Mouse (Mus musculus): ENCODE data around the gene Aagab. TPM values are rescaled to one million over a fixed set of nuclear protein-coding genes. Genes with fewer than 3 reads are reported as not detected.

Aagab gene
- total RNA-seq, 2 experiments from 2014 or later = 51.2 to 51.3 TPM

DNA sequence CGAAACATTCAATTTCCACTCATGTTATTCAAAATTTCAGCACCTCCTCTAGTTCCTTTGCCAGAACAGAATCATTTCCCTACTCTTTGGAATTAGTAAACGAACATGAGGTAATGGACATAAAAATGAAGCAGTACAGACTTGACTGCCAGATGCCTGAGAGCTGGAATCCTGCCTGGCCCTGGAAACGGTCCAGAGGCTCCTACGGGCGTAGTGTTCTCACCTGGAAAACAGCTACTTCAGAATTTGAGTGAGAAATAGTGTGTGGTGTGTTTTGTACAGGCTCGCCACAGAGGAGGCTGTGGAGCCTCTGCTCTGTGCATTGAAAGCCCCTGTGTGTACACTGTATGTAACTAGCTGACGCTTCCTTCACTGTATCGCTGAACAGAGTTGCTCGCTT lies 5.8 kb upstream of the Aagab start:
- intact Hi-C loops (cut with DNase I) = no loop called here
- DNase-seq (ENCODE audit: low spot score in 2 of 2) = no peak

DNA sequence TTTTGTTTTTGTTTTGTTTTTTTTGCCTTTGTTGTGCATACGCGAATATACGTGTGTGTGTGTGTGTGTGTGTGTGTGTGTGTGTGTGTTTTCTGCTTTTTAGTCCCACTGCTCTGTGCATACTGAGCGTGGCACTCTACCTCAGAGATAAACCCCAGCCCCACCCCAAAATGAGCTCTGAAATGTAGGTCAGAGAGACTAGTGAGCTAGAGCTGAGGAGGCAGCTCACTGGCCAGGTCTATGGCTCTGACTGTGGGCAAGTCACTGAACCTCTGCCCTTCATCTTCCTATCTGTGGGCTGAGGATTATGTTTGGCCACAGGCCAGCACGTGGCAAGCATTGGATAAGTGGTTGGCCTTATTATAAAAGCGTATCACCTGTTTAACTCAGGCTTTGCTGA lies 1.4 kb downstream of the Aagab start:
- DNase-seq (ENCODE audit: low spot score in 2 of 2) = no peak

GRCm38 (mm10) chr9:63606594-63606993 lies 4.1 kb downstream of the Aagab start:
- DNase-seq (ENCODE audit: low spot score in 2 of 2) = no peak
- intact Hi-C loops (cut with DNase I) = no loop called here

More for the DNA sequence above, 1.4 kb downstream of the Aagab start:
- intact Hi-C loops (cut with DNase I) = loop anchor here (2.0 kb wide), 1 partner anchor 467 kb away; no protein-coding TSS in a partner anchor

DNA sequence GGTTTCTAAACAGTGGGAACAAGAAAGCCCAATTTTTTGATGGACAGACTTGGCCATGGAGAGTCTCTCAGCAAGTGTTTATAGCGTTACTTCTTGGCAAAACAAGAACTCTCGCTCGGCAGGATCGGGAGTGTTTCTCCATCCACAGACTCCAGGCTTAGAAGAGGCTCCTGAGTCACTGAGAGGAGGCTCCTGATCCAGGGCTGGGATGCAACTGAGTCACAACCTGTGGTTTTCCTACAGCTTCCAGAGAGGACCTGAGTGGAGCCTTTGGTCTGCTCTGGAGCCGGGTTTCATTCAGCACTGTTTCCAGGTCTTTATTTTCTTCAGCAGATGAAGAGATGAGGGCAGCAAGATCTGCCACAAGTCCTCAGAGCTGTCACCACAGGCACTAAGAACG lies 5.5 kb downstream of the Aagab start:
- no peak for DNase-seq (ENCODE audit: low spot score in 2 of 2)
- intact Hi-C loops (cut with DNase I) = no loop called here

DNA sequence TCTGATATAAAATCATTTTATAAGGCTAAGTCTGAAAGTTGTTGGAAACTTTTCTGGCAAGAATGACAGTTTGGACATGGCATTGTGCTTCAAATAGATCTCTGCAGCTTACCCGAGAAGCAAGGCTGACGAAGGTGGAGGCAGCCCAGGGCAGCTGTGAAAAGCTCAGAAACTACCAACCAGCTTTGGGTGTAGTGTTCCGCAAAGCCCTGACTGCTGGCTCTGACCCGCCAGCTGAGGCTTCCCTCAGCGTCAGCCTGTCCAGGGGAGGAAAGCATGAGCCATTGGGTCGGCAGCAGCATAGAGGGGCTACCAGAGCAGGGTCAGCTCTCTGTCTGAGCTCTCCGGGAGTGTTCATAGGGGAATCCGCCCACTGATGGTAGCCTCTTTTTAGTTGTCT lies 6.8 kb downstream of the Aagab start:
- no peak for DNase-seq (ENCODE audit: low spot score in 2 of 2)
- intact Hi-C loops (cut with DNase I) = no loop called here

DNA sequence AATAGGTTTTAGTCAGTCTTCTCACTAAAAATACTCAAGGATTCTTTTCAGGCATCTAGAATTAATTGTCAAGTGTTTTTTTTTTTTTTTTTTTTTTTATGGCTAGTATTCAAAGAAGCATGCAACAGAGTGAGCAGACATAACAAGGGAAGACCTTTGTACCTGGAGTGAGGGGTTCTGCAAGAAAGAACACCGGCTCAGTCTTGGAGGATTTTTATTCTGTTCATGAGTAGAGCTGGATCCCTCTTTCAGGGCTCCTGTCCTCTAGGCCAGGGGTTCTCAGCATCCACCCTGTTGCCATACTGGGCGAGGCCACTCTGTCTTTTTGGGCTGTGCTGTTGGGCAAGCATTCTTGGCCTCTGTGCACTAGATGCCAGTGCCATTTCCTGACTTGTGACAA lies 7.3 kb downstream of the Aagab start:
- no peak for DNase-seq (ENCODE audit: low spot score in 2 of 2)
- intact Hi-C loops (cut with DNase I) = no loop called here

DNA sequence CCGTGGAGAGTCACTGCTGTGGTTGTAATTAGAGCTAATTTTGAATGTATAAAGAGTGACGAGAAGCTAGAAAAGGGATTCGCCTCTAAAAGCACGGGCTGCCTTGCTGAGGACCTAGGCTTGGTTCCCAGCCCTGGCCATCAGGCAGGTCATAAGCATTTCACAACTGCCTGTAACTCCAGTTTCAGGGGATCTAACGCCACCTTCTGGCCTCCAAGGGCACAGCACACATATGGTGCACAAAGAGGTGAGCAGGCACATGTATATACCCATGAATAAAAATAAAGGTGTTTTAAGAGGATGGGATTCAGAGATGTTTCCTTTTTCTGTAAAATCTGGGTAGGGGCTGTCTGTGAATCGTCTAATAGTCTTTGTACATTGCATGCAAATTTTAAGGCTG lies 7.8 kb downstream of the Aagab start:
- no peak for DNase-seq (ENCODE audit: low spot score in 2 of 2)
- intact Hi-C loops (cut with DNase I) = no loop called here

DNA sequence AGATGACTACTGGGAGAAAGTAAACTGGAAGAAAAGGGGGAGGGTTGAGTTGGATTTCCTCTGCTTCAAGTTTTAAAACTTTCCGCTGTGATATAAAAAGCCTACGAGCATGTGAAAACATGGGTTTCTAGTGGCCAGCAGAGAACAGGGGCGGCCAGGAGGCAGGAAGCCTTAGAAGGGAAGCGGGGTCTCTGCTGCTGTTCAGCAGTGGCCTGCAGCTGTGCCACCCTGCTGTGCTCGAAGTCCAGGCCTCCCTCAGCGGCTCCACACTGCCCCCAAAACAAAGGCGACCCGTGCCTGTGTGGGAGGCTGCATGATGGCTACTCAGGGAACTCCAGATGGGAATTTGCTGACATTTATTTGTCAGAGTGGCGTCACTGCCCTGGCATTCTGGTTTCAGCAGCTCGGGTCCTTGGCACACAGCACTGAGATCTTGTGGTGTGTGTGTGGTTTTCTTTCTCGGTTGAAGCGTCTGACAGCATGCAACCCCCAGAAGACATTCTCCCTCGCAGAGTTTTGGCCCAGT lies 8.4 kb downstream of the Aagab start:
- peak in 1 of 2 experiments; percentile 57 for DNase-seq (ENCODE audit: low spot score in 2 of 2)

GRCm38 (mm10) chr9:63611967-63612366 lies 9.5 kb downstream of the Aagab start:
- intact Hi-C loops (cut with DNase I) = no loop called here
- no peak for DNase-seq (ENCODE audit: low spot score in 2 of 2)

More for the DNA sequence above, 8.4 kb downstream of the Aagab start:
- intact Hi-C loops (cut with DNase I) = no loop called here

GRCm38 (mm10) chr9:63612565-63613515 lies 10.4 kb downstream of the Aagab start:
- intact Hi-C loops (cut with DNase I) = no loop called here
- no peak for DNase-seq (ENCODE audit: low spot score in 2 of 2)

GRCm38 (mm10) chr9:63613569-63613968 lies 11.1 kb downstream of the Aagab start:
- intact Hi-C loops (cut with DNase I) = no loop called here
- no peak for DNase-seq (ENCODE audit: low spot score in 2 of 2)

DNA sequence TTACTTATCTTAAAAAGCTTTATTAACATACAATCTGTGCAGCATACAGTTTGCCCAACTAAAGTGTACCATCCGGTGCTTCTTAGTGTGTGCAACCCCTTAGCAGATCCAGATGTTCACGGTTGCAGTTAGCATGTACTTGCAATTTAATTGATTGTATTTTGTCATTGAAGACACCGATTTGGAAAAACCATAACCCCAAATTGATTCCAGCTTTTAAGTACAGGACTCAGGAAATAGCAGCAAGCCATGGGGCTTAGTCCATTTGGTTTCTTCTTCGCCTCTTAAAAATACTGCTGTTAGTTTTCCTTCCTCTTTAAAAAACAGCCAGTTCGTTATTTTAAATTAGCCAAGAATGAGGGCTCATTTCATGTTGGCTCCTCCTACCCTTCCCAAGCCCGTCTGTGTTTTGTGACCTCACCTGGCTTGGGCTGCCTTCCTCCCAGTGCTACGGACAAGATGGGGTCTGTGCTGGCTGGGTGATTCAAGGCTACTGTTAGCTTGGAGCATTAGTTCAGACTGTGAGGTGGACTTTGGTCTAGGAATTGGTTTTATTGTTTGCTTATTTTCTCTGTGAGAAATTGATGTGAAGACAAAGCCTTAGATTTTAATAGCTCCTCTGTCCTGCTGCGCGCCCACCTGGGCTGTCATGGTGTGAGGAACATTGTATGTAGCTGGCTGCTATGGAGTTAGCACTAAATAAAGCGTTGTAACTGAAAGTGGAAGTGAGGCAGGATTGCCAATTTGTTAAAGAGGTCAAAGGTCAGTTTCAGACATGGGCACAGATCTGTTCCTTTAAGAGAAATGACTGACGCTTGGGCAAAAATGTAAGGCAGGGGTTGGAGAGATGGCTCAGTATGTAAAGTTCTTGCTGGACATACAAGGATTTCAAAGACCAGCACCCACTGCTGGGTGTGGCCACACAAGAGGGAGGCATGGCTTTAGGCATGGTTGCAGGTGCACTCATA lies 11.8 kb downstream of the Aagab start:
- no peak for DNase-seq (ENCODE audit: low spot score in 2 of 2)
- intact Hi-C loops (cut with DNase I) = no loop called here

- DNase-seq (ENCODE audit: low spot score in 2 of 2) = no peak
- intact Hi-C loops (cut with DNase I) = no loop called here
Observed at GRCm38 (mm10) chr9:63617967-63618366, 15.5 kb downstream of the Aagab start.

DNA sequence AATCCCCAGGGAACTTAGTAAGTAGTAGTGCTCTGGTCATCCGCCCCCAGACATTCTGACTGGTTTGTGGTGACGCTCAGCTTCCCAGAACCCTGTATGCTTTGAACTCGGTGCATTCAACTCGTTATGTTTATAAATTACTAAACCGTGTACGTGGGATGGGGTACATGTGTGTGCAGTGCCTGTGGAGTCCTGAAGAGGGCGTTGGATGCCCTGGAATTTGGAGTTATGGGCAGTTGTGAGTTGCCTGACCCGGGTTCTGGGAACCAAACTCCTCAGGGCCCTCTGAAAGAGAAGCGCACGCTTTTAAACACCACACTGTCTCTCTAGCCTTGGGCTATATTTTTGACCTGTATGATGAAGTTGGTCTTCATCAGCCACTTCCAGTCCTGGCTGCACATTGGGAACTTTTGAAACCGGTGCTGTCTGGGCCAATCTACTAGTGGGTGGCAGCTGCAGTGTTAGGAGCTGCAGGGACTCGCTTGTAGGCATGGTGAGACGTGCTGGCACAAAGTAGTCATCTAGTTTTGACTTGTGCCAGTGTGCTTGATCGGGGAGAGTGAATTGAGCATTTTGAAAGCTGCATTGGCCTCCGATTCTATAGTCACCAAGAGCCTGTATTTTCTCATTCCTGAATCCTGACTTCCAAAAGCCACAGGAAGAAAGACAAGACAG lies 21.6 kb downstream of the Aagab start:
- intact Hi-C loops (cut with DNase I) = no loop called here
- DNase-seq (ENCODE audit: low spot score in 2 of 2) = peak in 1 of 2 experiments; percentile 49

DNA sequence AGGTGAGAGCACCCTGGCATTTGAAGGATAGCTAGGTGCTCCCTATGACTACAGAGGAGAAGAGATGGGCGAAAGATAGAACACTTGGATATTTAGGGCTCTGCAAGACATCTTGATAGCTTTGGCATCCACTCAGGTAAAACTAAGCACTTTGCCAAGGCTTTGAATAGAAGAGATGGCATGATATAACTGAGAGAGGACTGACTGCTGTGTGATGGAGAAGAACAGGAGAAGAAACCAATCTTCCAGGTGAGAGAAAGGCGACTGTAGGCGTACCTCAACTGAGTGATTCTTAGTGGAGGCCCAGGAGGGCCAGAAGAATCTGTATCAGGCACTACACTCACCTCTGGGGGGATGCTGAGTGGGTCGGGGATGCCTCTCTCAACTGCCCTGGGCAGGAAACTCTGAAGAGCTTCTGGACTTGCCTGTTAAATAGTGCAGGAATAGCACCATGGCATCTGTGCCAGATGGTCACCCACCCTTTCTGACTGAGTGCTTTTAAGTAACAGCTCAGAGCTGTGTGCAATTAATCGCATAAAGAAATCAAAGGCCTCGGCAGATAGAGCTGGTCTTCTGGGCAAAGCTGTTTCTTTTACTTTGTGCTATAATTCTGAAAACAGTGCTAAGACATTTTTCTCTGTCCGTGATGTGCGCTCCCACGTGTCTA lies 22.8 kb downstream of the Aagab start:
- DNase-seq (ENCODE audit: low spot score in 2 of 2) = peak in 1 of 2 experiments; percentile 58
- intact Hi-C loops (cut with DNase I) = no loop called here

DNA sequence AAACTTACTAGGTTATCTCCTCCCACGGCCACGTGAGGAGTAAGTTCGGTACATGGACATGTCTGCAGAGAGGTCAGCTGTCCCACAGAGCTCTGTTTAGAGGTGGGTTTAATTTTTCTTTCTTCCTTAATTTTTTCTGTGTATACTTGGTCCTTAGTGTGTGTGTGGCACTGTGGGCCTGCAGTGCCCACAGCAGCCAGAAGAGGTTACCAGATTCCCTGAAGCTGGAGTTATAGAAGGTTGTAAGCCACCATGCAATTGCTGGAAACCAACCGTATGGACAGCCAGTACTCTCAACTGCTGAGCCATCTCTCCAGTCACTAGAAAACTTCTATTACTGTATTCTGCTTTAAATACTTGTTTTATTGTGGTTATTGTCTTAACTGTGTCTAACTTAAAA lies 29.6 kb downstream of the Aagab start:
- no peak for DNase-seq (ENCODE audit: low spot score in 2 of 2)
- intact Hi-C loops (cut with DNase I) = loop anchor here (2.0 to 5.0 kb wide), 2 partner anchors 127 to 210 kb away; no protein-coding TSS in a partner anchor

GRCm38 (mm10) chr9:63632924-63633323 lies 30.5 kb downstream of the Aagab start:
- DNase-seq (ENCODE audit: low spot score in 2 of 2) = peak; percentile 61 to 93
- intact Hi-C loops (cut with DNase I) = loop anchor here (2.0 to 5.0 kb wide), 2 partner anchors 126 to 209 kb away; no protein-coding TSS in a partner anchor

DNA sequence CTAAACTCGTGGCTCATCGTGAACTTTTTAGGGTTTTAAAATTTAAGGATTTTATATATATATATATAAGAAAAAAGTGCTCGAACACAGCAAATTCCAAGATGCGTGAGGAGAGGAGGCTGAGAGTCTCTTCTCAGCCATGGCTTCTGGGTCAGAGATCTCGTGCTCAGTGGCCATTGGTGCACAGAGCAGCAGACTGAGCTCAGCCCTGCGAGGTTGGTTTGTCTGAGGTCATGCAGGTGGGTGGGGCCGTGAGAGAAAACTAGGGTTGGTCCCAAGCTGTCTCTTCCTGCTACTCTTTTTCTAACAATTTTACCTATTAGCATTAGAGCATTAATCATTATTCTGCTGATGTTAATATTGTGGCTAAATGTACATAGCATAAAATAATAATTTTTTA lies 30.9 kb downstream of the Aagab start:
- intact Hi-C loops (cut with DNase I) = loop anchor here (2.0 to 5.0 kb wide), 2 partner anchors 125 to 209 kb away; no protein-coding TSS in a partner anchor

GRCm38 (mm10) chr9:63636113-63636512 lies 33.7 kb downstream of the Aagab start:
- intact Hi-C loops (cut with DNase I) = no loop called here
- DNase-seq (ENCODE audit: low spot score in 2 of 2) = peak in 1 of 2 experiments; percentile 74

More for the DNA sequence above, 30.9 kb downstream of the Aagab start:
- DNase-seq (ENCODE audit: low spot score in 2 of 2) = no peak

Measured in left cerebral cortex, postnatal 25 days (tissue).